Mouse (Mus musculus): Measurements from ENCODE around the gene Fntb. TPM values are rescaled to one million over a fixed set of nuclear protein-coding genes. Genes with fewer than 3 reads are reported as not detected.
A peak's percentile ranks its signal among the peaks of the same experiment; 100 is the strongest.

The Fntb gene
- total and polyA plus RNA-seq, 3 experiments, result 11.7 to 28.5 TPM; not detected in 1

DNA sequence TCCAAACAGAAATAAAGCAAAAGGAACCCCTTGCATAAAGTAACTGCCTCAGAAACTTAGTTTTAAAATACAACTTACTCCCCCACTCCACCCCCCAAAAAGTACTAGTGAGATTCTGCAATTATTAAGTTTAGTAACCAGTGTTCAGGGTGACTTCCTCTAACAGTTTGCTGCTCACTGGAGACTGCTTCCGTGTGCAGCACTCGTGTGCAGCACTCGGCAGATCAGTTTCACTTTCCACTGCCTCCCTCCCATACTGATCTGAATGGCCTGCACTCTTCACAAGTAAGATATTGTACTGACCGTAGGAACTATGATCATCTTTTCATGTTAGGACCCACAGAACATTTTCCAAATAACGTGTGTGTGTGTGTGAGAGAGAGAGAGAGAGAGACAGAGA is 192.3 kb downstream of the Fntb start:
- Histone ChIP-seq H3K4me3 (ENCODE audit: control insufficient read depth in 1 of 2, insufficient read depth in 1 of 2, low read depth in 2 of 2, low read length in 2 of 2) (peak overlapping the region; percentile 37 to 66), H3K36me3 (ENCODE audit: control insufficient read depth in 1 of 2, insufficient read depth in 2 of 2, low read length in 2 of 2) (peaks cover 22 to 43% of the 10 kb centered on the region in 2 experiments), H3K27me3 (ENCODE audit: control insufficient read depth in 1 of 2, insufficient read depth in 2 of 2, low read length in 2 of 2) (no peaks in the 10 kb centered on the region), H3K9ac (ENCODE audit: control insufficient read depth, low read depth, low read length, poor library complexity, severe bottlenecking) (peak overlapping the region; percentile 51), H3K79me2 (ENCODE audit: control insufficient read depth, insufficient read depth, low read length, poor library complexity) (peaks cover 62% of the 10 kb centered on the region), H3K4me1 (ENCODE audit: control insufficient read depth in 1 of 2, insufficient read depth in 2 of 2, low read length in 2 of 2) (peaks cover 6 to 22% of the 10 kb centered on the region in 2 experiments; a peak in 3 of 4 replicates), H3K9me3 (replicated peaks; ENCODE audit: insufficient read depth, low read length) (no peaks in the 10 kb centered on the region), H3K27ac (ENCODE audit: control insufficient read depth, low read depth, low read length) (peak overlapping the region; percentile 26)
- peak; percentile 81 for DNase-seq (ENCODE audit: low read depth, low spot score)
- no peak for TF ChIP-seq GATA1 (IDR thresholded peaks at IDR 0.05; ENCODE audit: low read depth, low read length)
- TF ChIP-seq MXI1 (IDR thresholded peaks at IDR 0.05; ENCODE audit: low read depth, low read length), result peak; percentile 52; the same call in 1 of the 2 replicates
- TF ChIP-seq MYC (IDR thresholded peaks at IDR 0.05; ENCODE audit: low read depth, low read length), result peak; percentile 52; the same call in 1 of the 2 replicates
- TF ChIP-seq ZMIZ1 (IDR thresholded peaks at IDR 0.05; ENCODE audit: low read depth, low read length), result no peak
- 0 out of 4 replicates have a peak, but pooled peaks of 1 of the 2 experiments have one; percentile 12 for TF ChIP-seq EP300 (IDR thresholded peaks at IDR 0.05; ENCODE audit: low read depth in 1 of 2, low read length in 2 of 2)
- no peak for TF ChIP-seq ZKSCAN1 (IDR thresholded peaks at IDR 0.05; ENCODE audit: low read depth, low read length)
- TF ChIP-seq ELF1 (IDR thresholded peaks at IDR 0.05; ENCODE audit: low read depth, low read length), result peak; percentile 58; the same call in 1 of the 2 replicates
- TF ChIP-seq POLR2AphosphoS2 (IDR thresholded peaks at IDR 0.05; ENCODE audit: low read length), result no peak
- 0 out of 2 replicates have a peak, but pooled peaks have one; percentile 40 for TF ChIP-seq SIN3A (IDR thresholded peaks at IDR 0.05; ENCODE audit: low read length)

- Histone ChIP-seq H3K4me3 (ENCODE audit: control insufficient read depth in 1 of 2, insufficient read depth in 1 of 2, low read depth in 2 of 2, low read length in 2 of 2) (peak overlapping the region; percentile 63 to 88), H3K27me3 (ENCODE audit: control insufficient read depth in 1 of 2, insufficient read depth in 2 of 2, low read length in 2 of 2) (no peaks in the 10 kb centered on the region), H3K27ac (ENCODE audit: control insufficient read depth, low read depth, low read length) (peak overlapping the region; percentile 54), H3K9ac (ENCODE audit: control insufficient read depth, low read depth, low read length, poor library complexity, severe bottlenecking) (peak overlapping the region; percentile 93), H3K4me1 (ENCODE audit: control insufficient read depth in 1 of 2, insufficient read depth in 2 of 2, low read length in 2 of 2) (peaks cover 6 to 18% of the 10 kb centered on the region in 2 experiments; a peak in 3 of 4 replicates), H3K79me2 (ENCODE audit: control insufficient read depth, insufficient read depth, low read length, poor library complexity) (peaks cover 47% of the 10 kb centered on the region), H3K9me3 (replicated peaks; ENCODE audit: insufficient read depth, low read length) (no peaks in the 10 kb centered on the region), H3K36me3 (ENCODE audit: control insufficient read depth in 1 of 2, insufficient read depth in 2 of 2, low read length in 2 of 2) (peaks cover 10 to 33% of the 10 kb centered on the region in 2 experiments)
- peak; percentile 48 for DNase-seq (ENCODE audit: low read depth, low spot score)
- TF ChIP-seq SMC3 (IDR thresholded peaks at IDR 0.05; ENCODE audit: low read depth, low read length) (no peak), ELF1 (IDR thresholded peaks at IDR 0.05; ENCODE audit: low read depth, low read length) (no peak), EP300 (IDR thresholded peaks at IDR 0.05; ENCODE audit: low read depth in 1 of 2, low read length in 2 of 2) (no peak), ZKSCAN1 (IDR thresholded peaks at IDR 0.05; ENCODE audit: low read depth, low read length) (no peak), MEF2A (IDR thresholded peaks at IDR 0.05; ENCODE audit: extremely low read depth, insufficient replicate concordance, low read depth, low read length, poor library complexity, severe bottlenecking) (no peak), MAFK (IDR thresholded peaks at IDR 0.05; ENCODE audit: borderline replicate concordance, low read depth, low read length) (no peak), NELFE (IDR thresholded peaks at IDR 0.05; ENCODE audit: low read depth, low read length) (no peak), MAZ (IDR thresholded peaks at IDR 0.05; ENCODE audit: low read depth, low read length) (peak; percentile 53; the same call in 1 of the 2 replicates), CHD1 (IDR thresholded peaks at IDR 0.05; ENCODE audit: low read depth, low read length) (no peak; the same call in 1 of the 2 replicates), JUND (IDR thresholded peaks at IDR 0.05; ENCODE audit: low read depth, low read length) (no peak), ETS1 (IDR thresholded peaks at IDR 0.05; ENCODE audit: low read depth, low read length) (no peak), TAL1 (IDR thresholded peaks at IDR 0.05; ENCODE audit: low read length) (no peak), HCFC1 (IDR thresholded peaks at IDR 0.05; ENCODE audit: low read depth, low read length) (0 out of 2 replicates have a peak, but pooled peaks have one; percentile 9), CHD2 (IDR thresholded peaks at IDR 0.05; ENCODE audit: low read length) (no peak), RAD21 (IDR thresholded peaks at IDR 0.05; ENCODE audit: low read depth, low read length) (no peak), POLR2AphosphoS2 (IDR thresholded peaks at IDR 0.05; ENCODE audit: low read length) (no peak), UBTF (IDR thresholded peaks at IDR 0.05; ENCODE audit: borderline replicate concordance, insufficient read depth, low read depth, low read length) (0 out of 2 replicates have a peak, but pooled peaks have one; percentile 27), MYC (IDR thresholded peaks at IDR 0.05; ENCODE audit: low read depth, low read length) (no peak), MAX (IDR thresholded peaks at IDR 0.05; ENCODE audit: low read length) (0 out of 2 replicates have a peak, but pooled peaks have one; percentile 7), SIN3A (IDR thresholded peaks at IDR 0.05; ENCODE audit: low read length) (no peak), RCOR1 (IDR thresholded peaks at IDR 0.05; ENCODE audit: low read depth, low read length) (no peak), NRF1 (IDR thresholded peaks at IDR 0.05; ENCODE audit: insufficient read depth, low read depth, low read length, poor library complexity, severe bottlenecking) (no peak), POLR2AphosphoS5 (IDR thresholded peaks at IDR 0.05; ENCODE audit: borderline replicate concordance, low read depth, low read length) (no peak), USF1 (IDR thresholded peaks at IDR 0.05; ENCODE audit: low read depth, low read length) (no peak)
Observed at GRCm38 (mm10) chr12:76961052-76961931, 195.9 kb downstream of the Fntb start.
